Mouse (Mus musculus) megakaryocyte-erythroid progenitor cell, adult 5-6 weeks (primary cell): ENCODE data around the gene Tmem182. TPM values are rescaled to one million over a fixed set of nuclear protein-coding genes. Genes with fewer than 3 reads are reported as not detected.

Experiments used
- ATAC-seq: replicated peaks from 2 replicates; pipeline ENCODE4 v1.8.0; 2016; ENCODE audit warnings: mild to moderate bottlenecking, inconsistent platforms; ENCODE audit not compliant: severe bottlenecking, poor library complexity, low FRiP score, low TSS enrichment
- total RNA-seq, 2 experiments: library from RNA; stranded (forward) in 1 of 2; stranded (reverse) in 1 of 2; fragments of 200-1000, 215-1000 nt in 1 of 2; fragments of >200 nt in 1 of 2; fragmentation: Nextera tagmentation in 1 of 2; gene quantifications; 2 replicates each; pipeline ENCODE4 v1.2.3; 2014 to 2017

The Tmem182 gene
- total RNA-seq (2014; fragmentation: Nextera tagmentation) (not detected in 2 replicates), total RNA-seq (2017) (not detected in 2 replicates)

GRCm38 (mm10) chr1:40805351-40805750 lies at the start of gene Tmem182:
Gene Tmem182 (plus strand): TSS chr1:40805601.
- ATAC-seq, result no peak

- no peak for ATAC-seq
Observed at GRCm38 (mm10) chr1:40759751-40760445, 45.5 kb upstream of the Tmem182 start.

GRCm38 (mm10) chr1:40764042-40764441 lies 41.4 kb upstream of the Tmem182 start:
- ATAC-seq, result no peak

- no peak for ATAC-seq
Observed at GRCm38 (mm10) chr1:40764701-40765275, 40.6 kb upstream of the Tmem182 start.

GRCm38 (mm10) chr1:40765521-40765920 lies 39.9 kb upstream of the Tmem182 start:
- ATAC-seq, result no peak

GRCm38 (mm10) chr1:40767588-40767987 lies 37.8 kb upstream of the Tmem182 start:
- ATAC-seq, result no peak

- ATAC-seq, result peak; percentile 82
Observed at GRCm38 (mm10) chr1:40768606-40769005, 36.8 kb upstream of the Tmem182 start.

- no peak for ATAC-seq
Observed at GRCm38 (mm10) chr1:40769331-40769894, 36.0 kb upstream of the Tmem182 start.

GRCm38 (mm10) chr1:40771196-40771970 lies 34.0 kb upstream of the Tmem182 start:
- ATAC-seq, result peak; percentile 74

GRCm38 (mm10) chr1:40773234-40773633 lies 32.2 kb upstream of the Tmem182 start:
- ATAC-seq, result no peak

GRCm38 (mm10) chr1:40774040-40774439 lies 31.4 kb upstream of the Tmem182 start:
- ATAC-seq, result no peak

GRCm38 (mm10) chr1:40776102-40776501 lies 29.3 kb upstream of the Tmem182 start:
- no peak for ATAC-seq

- ATAC-seq, result no peak
Observed at GRCm38 (mm10) chr1:40776763-40777162, 28.6 kb upstream of the Tmem182 start.

- no peak for ATAC-seq
Observed at GRCm38 (mm10) chr1:40783450-40783849, 22.0 kb upstream of the Tmem182 start.

- ATAC-seq, result no peak
Observed at GRCm38 (mm10) chr1:40784306-40784705, 21.1 kb upstream of the Tmem182 start.

- no peak for ATAC-seq
Observed at GRCm38 (mm10) chr1:40785876-40786445, 19.4 kb upstream of the Tmem182 start.

- no peak for ATAC-seq
Observed at GRCm38 (mm10) chr1:40788956-40789355, 16.4 kb upstream of the Tmem182 start.

GRCm38 (mm10) chr1:40789666-40790233 lies 15.7 kb upstream of the Tmem182 start:
- peak; percentile 31; the same call in 1 of the 2 replicates for ATAC-seq

- peak; percentile 98 for ATAC-seq
Observed at GRCm38 (mm10) chr1:40790324-40791141, 14.9 kb upstream of the Tmem182 start, which contains the start of gene Mfsd9. Gene Mfsd9 (minus strand): TSS chr1:40790687.
